Mouse (Mus musculus) layer of hippocampus, adult 9-10 months (tissue): Measurements from ENCODE around the gene Zpbp2.

ENCODE experiments used
- DNase-seq: peaks from one replicate; pipeline ENCODE4 v3.0.0; 2022; ENCODE audit warnings: low spot score

The Zpbp2 gene

GRCm38 (mm10) chr11:98555124-98555700 is 4.3 kb downstream of the Zpbp2 start:
- DNase-seq: no peak

- DNase-seq: no peak
Observed at GRCm38 (mm10) chr11:98560942-98561341, 10.0 kb downstream of the Zpbp2 start.

- DNase-seq: no peak
Observed at GRCm38 (mm10) chr11:98563025-98563424, 12.1 kb downstream of the Zpbp2 start.

- DNase-seq: no peak
Observed at GRCm38 (mm10) chr11:98563921-98564414, 13.1 kb downstream of the Zpbp2 start.

GRCm38 (mm10) chr11:98568326-98568725 is 17.4 kb downstream of the Zpbp2 start:
- DNase-seq: no peak

GRCm38 (mm10) chr11:98569461-98569860 is 18.6 kb downstream of the Zpbp2 start:
- DNase-seq: no peak

- no peak for DNase-seq
Observed at GRCm38 (mm10) chr11:98577776-98578175, 26.9 kb downstream of the Zpbp2 start.

- no peak for DNase-seq
Observed at GRCm38 (mm10) chr11:98580301-98581121, 29.6 kb downstream of the Zpbp2 start.

- DNase-seq: no peak
Observed at GRCm38 (mm10) chr11:98581286-98582029, 30.6 kb downstream of the Zpbp2 start.

- no peak for DNase-seq
Observed at GRCm38 (mm10) chr11:98582030-98582388, 31.1 kb downstream of the Zpbp2 start.

- no peak for DNase-seq
Observed at GRCm38 (mm10) chr11:98582551-98583264, 31.8 kb downstream of the Zpbp2 start.

GRCm38 (mm10) chr11:98583265-98583552 is 32.3 kb downstream of the Zpbp2 start:
- no peak for DNase-seq

- DNase-seq: no peak
Observed at GRCm38 (mm10) chr11:98583571-98583970, 32.7 kb downstream of the Zpbp2 start.

- DNase-seq: no peak
Observed at GRCm38 (mm10) chr11:98584146-98584545, 33.2 kb downstream of the Zpbp2 start.

- DNase-seq: no peak
Observed at GRCm38 (mm10) chr11:98584629-98585177, 33.8 kb downstream of the Zpbp2 start.

- DNase-seq: no peak
Observed at GRCm38 (mm10) chr11:98586087-98586891, 35.4 kb downstream of the Zpbp2 start.

- DNase-seq: peak; percentile 91
Observed at GRCm38 (mm10) chr11:98586892-98587563, 36.1 kb downstream of the Zpbp2 start, which contains the start of gene Ormdl3. TSS of gene Ormdl3 (minus strand) at chr11:98587368.

- peak; percentile 38 for DNase-seq
Observed at GRCm38 (mm10) chr11:98587684-98588546, 37.0 kb downstream of the Zpbp2 start.

GRCm38 (mm10) chr11:98588833-98589281 is 38.0 kb downstream of the Zpbp2 start:
- no peak for DNase-seq
